Mouse (Mus musculus) myocyte (in vitro differentiated cells): ENCODE data around the gene Gm1113. TPM values are rescaled to one million over a fixed set of nuclear protein-coding genes. Genes with fewer than 3 reads are reported as not detected.

Experiments used
- H3K27me3 ChIP-seq: one replicate; pipeline ENCODE4 v1.6.1; 2011; ENCODE audit not compliant: control insufficient read depth, insufficient read depth, insufficient read length
- H3K36me3 ChIP-seq: one replicate; pipeline ENCODE4 v1.6.1; 2011; ENCODE audit not compliant: control insufficient read depth, insufficient read depth
- H3K4me2 ChIP-seq: one replicate; pipeline ENCODE4 v1.6.1; 2011; ENCODE audit warnings: low read depth, control low read depth
- H3K4me3 ChIP-seq: one replicate; pipeline ENCODE4 v1.5.1; 2011; ENCODE audit warnings: mild to moderate bottlenecking, control low read depth, moderate library complexity
- H3K79me2 ChIP-seq: one replicate; pipeline ENCODE4 v1.6.1; 2011; ENCODE audit not compliant: control insufficient read depth, insufficient read depth
- H3ac ChIP-seq: one replicate; pipeline ENCODE4 v1.6.1; 2011; ENCODE audit not compliant: control insufficient read depth, insufficient read length
- CEBPB ChIP-seq: IDR thresholded peaks from 2 replicates; pipeline ENCODE4 v1.6.1; 2011; ENCODE audit warnings: mild to moderate bottlenecking, moderate library complexity; ENCODE audit not compliant: poor library complexity, insufficient read depth, severe bottlenecking
- E2F4 ChIP-seq: IDR thresholded peaks from one replicate; pipeline ENCODE4 v1.6.1; 2011; ENCODE audit warnings: mild to moderate bottlenecking, control low read depth, moderate library complexity; ENCODE audit not compliant: insufficient read depth
- MAX ChIP-seq: IDR thresholded peaks from one replicate; pipeline ENCODE4 v1.6.1; 2011; ENCODE audit warnings: low read depth, mild to moderate bottlenecking, control low read depth
- MYOD1 ChIP-seq, 3 experiments: IDR thresholded peaks; one replicate each; pipeline ENCODE4 v1.6.1; 2011; ENCODE audit warnings: control low read depth in 2 of 3, low read depth in 2 of 3, mild to moderate bottlenecking in 2 of 3, moderate library complexity in 1 of 3; ENCODE audit not compliant: insufficient read length in 2 of 3, control insufficient read depth in 1 of 3
- MYOG ChIP-seq, 3 experiments: IDR thresholded peaks; one replicate each; pipeline ENCODE4 v1.6.1; 2011; ENCODE audit warnings: control low read depth in 2 of 3, low read depth in 2 of 3, mild to moderate bottlenecking in 2 of 3; ENCODE audit not compliant: insufficient read length in 2 of 3, control insufficient read depth in 1 of 3, insufficient read depth in 1 of 3
- POLR2A ChIP-seq: IDR thresholded peaks from one replicate; pipeline ENCODE4 v1.6.1; 2011; ENCODE audit warnings: low read depth, mild to moderate bottlenecking, control low read depth, moderate library complexity; ENCODE audit not compliant: insufficient read length
- POLR2AphosphoS2 ChIP-seq: IDR thresholded peaks from one replicate; pipeline ENCODE4 v1.6.1; 2011; ENCODE audit warnings: low read depth, control low read depth; ENCODE audit not compliant: insufficient read length
- REST ChIP-seq: IDR thresholded peaks from one replicate; pipeline ENCODE4 v1.6.1; 2011; ENCODE audit warnings: mild to moderate bottlenecking, control low read depth, moderate library complexity; ENCODE audit not compliant: insufficient read depth, insufficient read length
- SRF ChIP-seq: IDR thresholded peaks from one replicate; pipeline ENCODE4 v1.6.1; 2011; ENCODE audit warnings: low read depth; ENCODE audit not compliant: control insufficient read depth, insufficient read length
- TCF12 ChIP-seq: IDR thresholded peaks from one replicate; pipeline ENCODE4 v1.6.1; 2011; ENCODE audit warnings: mild to moderate bottlenecking, control low read depth; ENCODE audit not compliant: poor library complexity, insufficient read depth, severe bottlenecking
- TCF3 ChIP-seq: IDR thresholded peaks from one replicate; pipeline ENCODE4 v1.6.1; 2011; ENCODE audit warnings: low read depth, control low read depth; ENCODE audit not compliant: insufficient read length
- USF1 ChIP-seq: IDR thresholded peaks from one replicate; pipeline ENCODE4 v1.6.1; 2011; ENCODE audit warnings: low read depth, mild to moderate bottlenecking, control low read depth, moderate library complexity
- polyA plus RNA-seq: library from polyadenylated mRNA; unstranded; fragments of >200 nt; fragmentation: generic; extraction: Trizol; gene quantifications from one replicate; pipeline ENCODE4 v1.2.1, GENCODE M21; 2012; ENCODE audit warnings: missing spikeins

Gene Gm1113
- polyA plus RNA-seq, 1 experiment: not detected

GRCm38 (mm10) chr9:35558257-35559008 is 40.4 kb upstream of the Gm1113 start, which contains the start of the genes Ddx25 and Pus3:
TSS of gene Ddx25 (minus strand) at chr9:35558528.
TSS of gene Pus3 (plus strand) at chr9:35558595.
- Histone ChIP-seq H3K4me2 (peak within 1 kb of the TSS; percentile 97), H3ac (no peak within 1 kb of the TSS), H3K27me3 (peaks cover 31% of the 10 kb centered on the region), H3K4me3 (peak within 1 kb of the TSS; percentile 42), H3K79me2 (peaks cover 40% of the 10 kb centered on the region), H3K36me3 (peaks cover 20% of the 10 kb centered on the region)
- TF ChIP-seq REST (no peak), TCF12 (no peak), E2F4 (no peak), POLR2AphosphoS2 (no peak), TCF3 (no peak), MYOG (IDR thresholded peaks at IDR 0.05; ENCODE audit: control insufficient read depth in 1 of 3, insufficient read depth in 1 of 3, insufficient read length in 2 of 3, low read depth in 2 of 3) (no peak), POLR2A (no peak), MYOD1 (IDR thresholded peaks at IDR 0.05; ENCODE audit: control insufficient read depth in 1 of 3, insufficient read length in 2 of 3, low read depth in 2 of 3) (no peak), USF1 (no peak), MAX (no peak)

- TF ChIP-seq POLR2AphosphoS2 (no peak), POLR2A (no peak), REST (no peak), USF1 (no peak), TCF3 (no peak), TCF12 (no peak), MYOG (IDR thresholded peaks at IDR 0.05; ENCODE audit: control insufficient read depth in 1 of 3, insufficient read depth in 1 of 3, insufficient read length in 2 of 3, low read depth in 2 of 3) (no peak), MAX (no peak), MYOD1 (IDR thresholded peaks at IDR 0.05; ENCODE audit: control insufficient read depth in 1 of 3, insufficient read length in 2 of 3, low read depth in 2 of 3) (no peak), E2F4 (no peak), CEBPB (no peak), SRF (no peak)
- Histone ChIP-seq H3K27me3 (peaks cover 39% of the 10 kb centered on the region), H3ac (no peak overlapping the region), H3K4me3 (no peak overlapping the region), H3K36me3 (peaks cover 7% of the 10 kb centered on the region), H3K4me2 (no peak overlapping the region), H3K79me2 (peaks cover 22% of the 10 kb centered on the region)
These were observed 38.5 kb upstream of the Gm1113 start for GRCm38 (mm10) chr9:35556494-35557102.

- no peak overlapping the region for H3K4me2 ChIP-seq
- H3K4me3 ChIP-seq: no peak overlapping the region
- H3K27me3 ChIP-seq: peaks cover 9% of the 10 kb centered on the region
- TF ChIP-seq POLR2A (no peak), TCF3 (no peak), SRF (no peak), CEBPB (no peak), MYOG (IDR thresholded peaks at IDR 0.05; ENCODE audit: control insufficient read depth in 1 of 3, insufficient read depth in 1 of 3, insufficient read length in 2 of 3, low read depth in 2 of 3) (no peak), REST (no peak), TCF12 (no peak), POLR2AphosphoS2 (no peak), USF1 (no peak), MAX (no peak)
- no peaks in the 10 kb centered on the region for H3K36me3 ChIP-seq
- no peaks in the 10 kb centered on the region for H3K79me2 ChIP-seq
- H3ac ChIP-seq: no peak overlapping the region
These were observed 30.4 kb upstream of the Gm1113 start for GRCm38 (mm10) chr9:35548455-35548854.

DNA sequence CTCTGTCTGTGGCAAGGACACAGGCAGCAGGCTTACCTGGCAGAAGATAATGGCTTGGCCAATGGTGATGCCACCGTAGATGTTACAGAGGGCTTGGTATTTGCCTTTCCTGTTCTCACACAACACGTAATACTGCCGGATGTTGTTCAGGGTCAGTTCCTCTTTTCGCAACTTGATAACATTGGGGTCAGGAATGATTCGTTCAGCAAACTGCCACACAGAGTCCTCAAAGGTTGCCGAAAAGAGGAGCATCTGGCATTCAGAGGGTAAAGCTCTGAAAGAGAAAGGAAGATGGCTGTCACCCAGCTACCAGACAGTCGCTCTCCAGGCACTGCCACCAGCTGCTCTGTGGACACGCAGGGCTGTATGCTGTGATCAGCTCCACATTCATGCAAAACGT is 28.7 kb upstream of the Gm1113 start:
- Histone ChIP-seq H3K79me2 (no peaks in the 10 kb centered on the region), H3K4me2 (no peak overlapping the region), H3K27me3 (no peaks in the 10 kb centered on the region), H3K4me3 (no peak overlapping the region), H3ac (no peak overlapping the region), H3K36me3 (no peaks in the 10 kb centered on the region)
- TF ChIP-seq POLR2A (no peak), USF1 (no peak), TCF3 (no peak), E2F4 (no peak), POLR2AphosphoS2 (no peak), REST (no peak), MYOG (IDR thresholded peaks at IDR 0.05; ENCODE audit: control insufficient read depth in 1 of 3, insufficient read depth in 1 of 3, insufficient read length in 2 of 3, low read depth in 2 of 3) (no peak), SRF (no peak), TCF12 (no peak), MAX (no peak), CEBPB (no peak), MYOD1 (IDR thresholded peaks at IDR 0.05; ENCODE audit: control insufficient read depth in 1 of 3, insufficient read length in 2 of 3, low read depth in 2 of 3) (no peak)
